Mouse (Mus musculus): ENCODE measurements at regions not wholly inside any gene's neighbourhood (a gene's known extent, or its start where the extent isn't known, plus 50 kb on each side); places are given as distances from the start of the nearest gene placed in this dataset.

- TF ChIP-seq CTCF (IDR thresholded peaks at IDR 0.05; ENCODE audit: insufficient read depth, low read length) (no peak), POLR2A (IDR thresholded peaks at IDR 0.05; ENCODE audit: borderline replicate concordance, extremely low read depth, low read depth, low read length) (no peak)
These were observed 233.8 kb downstream of the Kctd12 start for GRCm38 (mm10) chr14:102748687-102749086.
